Mouse (Mus musculus) MEL (cell line): ENCODE results near the gene Crk. TPM values are rescaled to one million over a fixed set of nuclear protein-coding genes. Genes with fewer than 3 reads are reported as not detected.
A peak's percentile ranks its signal among the peaks of the same experiment; 100 is the strongest.
"Not testable (repeated sequence)": the region's sequence is repeated elsewhere in the genome, so short reads cannot be mapped to it uniquely, and the experiment has no call there.

Experiments
- DNase-seq: peaks from one replicate; pipeline ENCODE4 v3.0.0; 2011; ENCODE audit warnings: low read depth, low spot score
- H3K27ac ChIP-seq: 2 replicates; pipeline ENCODE4 v1.5.1; 2012; ENCODE audit warnings: low read depth, mild to moderate bottlenecking, control low read depth, low read length, moderate library complexity; ENCODE audit not compliant: control insufficient read depth
- H3K27me3 ChIP-seq, 2 experiments: fragments of 150-350 bp in 1 of 2; sonication (generic) in 1 of 2; 2 replicates each; pipeline ENCODE4 v1.6.1; 2012; ENCODE audit warnings: low read length in 2 of 2, mild to moderate bottlenecking in 2 of 2, improper control_type of control experiment in 1 of 2, moderate library complexity in 1 of 2; ENCODE audit not compliant: insufficient read depth in 2 of 2, control insufficient read depth in 1 of 2
- H3K36me3 ChIP-seq, 2 experiments: 2 replicates each; pipeline ENCODE4 v1.6.1; 2012 to 2014; ENCODE audit warnings: low read length in 2 of 2, improper control_type of control experiment in 1 of 2, inconsistent platforms in 1 of 2, mild to moderate bottlenecking in 1 of 2; ENCODE audit not compliant: insufficient read depth in 2 of 2, control insufficient read depth in 1 of 2
- H3K4me1 ChIP-seq, 2 experiments: fragments of 150-350 bp in 1 of 2; sonication (generic) in 1 of 2; 2 replicates each; pipeline ENCODE4 v1.6.1; 2012; ENCODE audit warnings: low read length in 2 of 2, improper control_type of control experiment in 1 of 2, mild to moderate bottlenecking in 1 of 2; ENCODE audit not compliant: insufficient read depth in 2 of 2, control insufficient read depth in 1 of 2
- H3K4me3 ChIP-seq, 2 experiments: fragments of 150-350 bp in 1 of 2; sonication (generic) in 1 of 2; 2 replicates each; pipeline ENCODE4 v1.5.1; 2012; ENCODE audit warnings: low read depth in 2 of 2, low read length in 2 of 2, mild to moderate bottlenecking in 2 of 2, moderate library complexity in 2 of 2, control low read depth in 1 of 2, improper control_type of control experiment in 1 of 2; ENCODE audit not compliant: control insufficient read depth in 1 of 2, insufficient read depth in 1 of 2
- H3K79me2 ChIP-seq: 2 replicates; pipeline ENCODE4 v1.6.1; 2012; ENCODE audit warnings: mild to moderate bottlenecking, low read length, moderate library complexity; ENCODE audit not compliant: control insufficient read depth, poor library complexity, insufficient read depth
- H3K9ac ChIP-seq: 2 replicates; pipeline ENCODE4 v1.6.1; 2012; ENCODE audit warnings: low read depth, mild to moderate bottlenecking, control low read depth, low read length, moderate library complexity; ENCODE audit not compliant: control insufficient read depth, poor library complexity, severe bottlenecking
- H3K9me3 ChIP-seq: fragments of 150-350 bp; sonication (generic); replicated peaks from 2 replicates; pipeline ENCODE4 v1.6.1; 2012; ENCODE audit warnings: mild to moderate bottlenecking, low read length, improper control_type of control experiment, moderate library complexity; ENCODE audit not compliant: insufficient read depth
- MXI1 ChIP-seq: IDR thresholded peaks from 2 replicates; pipeline ENCODE4 v1.6.1; 2011; ENCODE audit warnings: mild to moderate bottlenecking, low read depth, low read length, improper control_type of control experiment
- POLR2A ChIP-seq, 2 experiments: IDR thresholded peaks; 2 replicates each; pipeline ENCODE4 v1.6.1; 2011 to 2012; ENCODE audit warnings: low read length in 2 of 2, mild to moderate bottlenecking in 2 of 2, control low read depth in 1 of 2, improper control_type of control experiment in 1 of 2, low read depth in 1 of 2, moderate library complexity in 1 of 2; ENCODE audit not compliant: control insufficient read depth in 1 of 2, insufficient read depth in 1 of 2, poor library complexity in 1 of 2
- SIN3A ChIP-seq: IDR thresholded peaks from 2 replicates; pipeline ENCODE4 v1.6.1; 2012; ENCODE audit warnings: low read length, improper control_type of control experiment, inconsistent platforms
- TCF12 ChIP-seq: IDR thresholded peaks from 2 replicates; pipeline ENCODE4 v1.6.1; 2014; ENCODE audit warnings: low read depth, mild to moderate bottlenecking, inconsistent platforms, low read length, improper control_type of control experiment, moderate library complexity
- ZKSCAN1 ChIP-seq: IDR thresholded peaks from 2 replicates; pipeline ENCODE4 v1.6.1; 2012; ENCODE audit warnings: low read depth, mild to moderate bottlenecking, inconsistent platforms, low read length, improper control_type of control experiment, moderate library complexity
- ZMIZ1 ChIP-seq: IDR thresholded peaks from 2 replicates; pipeline ENCODE4 v1.6.1; 2012; ENCODE audit warnings: low read depth, mild to moderate bottlenecking, inconsistent platforms, low read length, improper control_type of control experiment, moderate library complexity
- polyA plus RNA-seq, 2 experiments: library from polyadenylated mRNA; stranded (reverse) in 1 of 2; unstranded in 1 of 2; fragments of >175 nt in 1 of 2; fragments of >200 nt in 1 of 2; gene quantifications; 2 replicates each; pipeline versions ENCODE4 v1.2.1 to v1.2.4; 2012; ENCODE audit warnings: low replicate concordance in 2 of 2, low read depth in 1 of 2; ENCODE audit not compliant: insufficient read length in 2 of 2, insufficient read depth in 1 of 2, missing spikeins in 1 of 2
- total RNA-seq: library from RNA; depleted of rRNA; stranded (reverse); fragments of 300-350 nt; gene quantifications from 2 replicates; pipeline ENCODE4 v1.2.3, GENCODE M21; 2012

Gene Crk
- total and polyA plus RNA-seq, 3 experiments: 33.8 to 68.0 (median 66.2) TPM

GRCm38 (mm10) chr11:75689977-75690376, 10.9 kb downstream of the Crk start:
- no peak overlapping the region for H3K4me3 ChIP-seq
- no peaks in the 10 kb centered on the region for H3K27me3 ChIP-seq
- H3K9ac ChIP-seq: no peak overlapping the region
- peaks cover 39% of the 10 kb centered on the region for H3K79me2 ChIP-seq
- no peaks in the 10 kb centered on the region for H3K9me3 ChIP-seq
- peak in 1 of 2 experiments; percentile 52; a peak in 2 of 4 replicates for TF ChIP-seq POLR2A (IDR thresholded peaks at IDR 0.05; ENCODE audit: control insufficient read depth in 1 of 2, insufficient read depth in 1 of 2, low read depth in 1 of 2, low read length in 2 of 2, poor library complexity in 1 of 2)
- TF ChIP-seq MXI1: no peak
- no peak for DNase-seq
- no peak overlapping the region for H3K27ac ChIP-seq
- H3K36me3 ChIP-seq: peaks cover 4 to 45% of the 10 kb centered on the region in 2 experiments; a peak in 2 of 4 replicates
- H3K4me1 ChIP-seq: no peaks in the 10 kb centered on the region

GRCm38 (mm10) chr11:75691047-75691446, 12.0 kb downstream of the Crk start:
- peaks cover 0 to 50% of the 10 kb centered on the region in 2 experiments; a peak in 2 of 4 replicates for H3K36me3 ChIP-seq
- no peak for DNase-seq
- H3K27me3 ChIP-seq: no peaks in the 10 kb centered on the region
- peaks cover 29% of the 10 kb centered on the region for H3K79me2 ChIP-seq
- H3K9me3 ChIP-seq: no peaks in the 10 kb centered on the region
- H3K27ac ChIP-seq: no peak overlapping the region
- H3K4me3 ChIP-seq: no peak overlapping the region
- no peak for TF ChIP-seq SIN3A
- 0 out of 2 replicates have a peak, but pooled peaks have one; percentile 37 for TF ChIP-seq ZMIZ1
- no peak for TF ChIP-seq ZKSCAN1
- TF ChIP-seq, all 39 proteins: peak for 1
- no peak overlapping the region for H3K9ac ChIP-seq
- no peaks in the 10 kb centered on the region for H3K4me1 ChIP-seq

- no peaks in the 10 kb centered on the region for H3K9me3 ChIP-seq
- no peaks in the 10 kb centered on the region for H3K4me1 ChIP-seq
- H3K4me3 ChIP-seq: no peak overlapping the region
- no peak overlapping the region for H3K27ac ChIP-seq
- no peak overlapping the region for H3K9ac ChIP-seq
- H3K36me3 ChIP-seq: peaks cover 0 to 66% of the 10 kb centered on the region in 2 experiments; a peak in 3 of 4 replicates
- no peaks in the 10 kb centered on the region for H3K27me3 ChIP-seq
- TF ChIP-seq POLR2A (IDR thresholded peaks at IDR 0.05; ENCODE audit: control insufficient read depth in 1 of 2, insufficient read depth in 1 of 2, low read depth in 1 of 2, low read length in 2 of 2, poor library complexity in 1 of 2) (0 out of 4 replicates have a peak, but pooled peaks of 1 of the 2 experiments have one; percentile 14), TCF12 (no peak)
- DNase-seq: no peak
- peaks cover 23% of the 10 kb centered on the region for H3K79me2 ChIP-seq
Measured at GRCm38 (mm10) chr11:75693570-75693969, 14.5 kb downstream of the Crk start.

- not testable (repeated sequence) for H3K9me3 ChIP-seq, H3K27me3 ChIP-seq, H3K27ac ChIP-seq
Measured at GRCm38 (mm10) chr11:75697464-75697863, 18.4 kb downstream of the Crk start.

More at GRCm38 (mm10) chr11:75697464-75697863, 18.4 kb downstream of the Crk start:
- H3K4me1 ChIP-seq, DNase-seq, H3K4me3 ChIP-seq, H3K9ac ChIP-seq: not testable (repeated sequence)
- H3K79me2 ChIP-seq: peaks cover 12% of the 10 kb centered on the region
- H3K36me3 ChIP-seq: peaks cover 0 to 68% of the 10 kb centered on the region in 2 experiments; a peak in 3 of 4 replicates
